Mouse (Mus musculus): Measurements from ENCODE around the gene Ccnd1.

DNA sequence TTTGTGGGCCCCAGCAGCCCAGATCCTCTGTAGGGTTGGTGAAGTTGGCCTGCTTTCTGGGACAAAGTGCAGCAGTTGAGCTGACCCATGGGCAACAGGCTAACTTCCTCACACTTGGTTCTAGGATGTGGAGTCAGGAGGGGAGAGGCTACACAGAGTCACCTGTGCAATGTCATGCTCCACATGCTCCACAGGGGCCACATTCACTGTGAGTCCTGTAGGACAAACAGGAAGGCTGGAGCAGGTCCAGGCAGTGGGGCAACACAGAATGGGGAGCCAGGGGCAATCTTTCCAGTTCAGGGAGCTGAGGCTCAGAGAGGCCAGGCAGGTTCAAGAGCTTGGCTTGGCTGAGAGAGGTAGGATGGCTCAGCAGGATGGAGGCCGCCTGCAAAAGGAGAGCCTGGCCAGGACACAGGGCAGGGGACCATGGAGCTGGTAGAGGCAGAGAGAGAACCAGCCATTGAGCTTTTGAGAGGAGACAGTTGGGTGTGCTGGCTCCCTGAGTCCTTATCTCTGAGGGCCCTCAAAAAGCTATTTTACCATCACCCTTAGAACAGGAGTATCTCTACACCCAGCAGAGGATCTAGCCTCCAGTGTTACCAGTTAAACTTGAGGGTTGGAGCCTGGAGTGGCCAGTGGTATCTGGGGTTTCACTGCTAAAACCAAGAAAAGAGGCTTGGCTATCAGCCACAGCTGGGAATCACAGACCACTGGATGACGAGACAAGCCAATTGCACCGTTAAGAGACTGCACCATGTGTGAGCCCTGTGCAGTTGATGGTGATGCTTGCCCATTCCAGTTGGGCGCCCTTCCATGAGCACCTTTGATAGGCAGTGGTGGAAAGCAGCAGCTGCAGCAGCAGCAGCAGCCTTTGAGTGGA, 11.5 kb downstream of the Ccnd1 start:
- TF ChIP-seq CTCF (IDR thresholded peaks at IDR 0.05; ENCODE audit: low read depth) (no peak), EP300 (IDR thresholded peaks at IDR 0.05; ENCODE audit: low read depth) (no peak)
